Mouse (Mus musculus) left cerebral cortex, adult 2 months (tissue): ENCODE results near the gene Ccdc92b. TPM values are rescaled to one million over a fixed set of nuclear protein-coding genes. Genes with fewer than 3 reads are reported as not detected.

Experiments used
- DNase-seq, 2 experiments: peaks; one replicate each; pipeline ENCODE4 v3.0.0; 2021 to 2022; ENCODE audit warnings: low spot score in 2 of 2, mixed read lengths in 1 of 2; ENCODE audit errors: extremely low spot score in 1 of 2
- H3K27ac ChIP-seq: fragments of 200-600 bp; 2 replicates; pipeline ENCODE4 v1.8.1; 2022
- H3K4me3 ChIP-seq: fragments of 200-600 bp; 2 replicates; pipeline ENCODE4 v1.8.1; 2022
- CTCF ChIP-seq: fragments of 200-600 bp; IDR thresholded peaks from 2 replicates; pipeline ENCODE4 v1.8.1; 2022; ENCODE audit warnings: antibody characterized with exemption, mild to moderate bottlenecking, moderate library complexity
- intact Hi-C: fragments of 180-260 bp; cut with DNase I; formaldehyde crosslinking; loops from one replicate; pipeline ENCODE4 v1.15.1; 2025
- total RNA-seq, 2 experiments: library from RNA; stranded (reverse); gene quantifications; 2 replicates each; pipeline ENCODE4 v1.2.3; 2021

The Ccdc92b gene
- total RNA-seq, 2 experiments from 2014 or later, result 29.8 to 31.7 TPM

DNA sequence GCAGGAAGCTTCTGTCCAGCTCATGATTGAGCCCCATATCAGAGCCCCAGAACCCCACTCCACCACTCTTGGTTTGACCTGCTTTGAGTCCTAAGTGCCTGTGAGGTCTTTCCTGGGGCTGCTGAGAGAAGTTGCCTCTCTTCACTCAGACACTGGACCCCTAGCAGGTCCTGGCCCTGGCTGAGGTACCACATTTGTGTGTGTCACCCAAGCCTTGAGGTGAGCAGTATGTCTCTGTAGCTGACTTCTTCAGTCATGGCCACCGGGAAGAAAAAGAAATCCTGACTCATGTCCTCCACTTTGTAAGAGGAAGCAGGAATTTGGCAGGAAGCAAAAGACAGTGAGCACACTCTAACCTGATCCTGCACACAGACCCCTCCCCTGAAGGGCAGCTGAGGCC lies 20.2 kb downstream of the Ccdc92b start:
- H3K4me3 ChIP-seq, result no peak overlapping the region
- TF ChIP-seq CTCF, result no peak
- intact Hi-C loops, result loop anchor here (5.0 kb wide), 2 partner anchors 82 to 193 kb away; partner anchors contain the start of gene Mnt

DNA sequence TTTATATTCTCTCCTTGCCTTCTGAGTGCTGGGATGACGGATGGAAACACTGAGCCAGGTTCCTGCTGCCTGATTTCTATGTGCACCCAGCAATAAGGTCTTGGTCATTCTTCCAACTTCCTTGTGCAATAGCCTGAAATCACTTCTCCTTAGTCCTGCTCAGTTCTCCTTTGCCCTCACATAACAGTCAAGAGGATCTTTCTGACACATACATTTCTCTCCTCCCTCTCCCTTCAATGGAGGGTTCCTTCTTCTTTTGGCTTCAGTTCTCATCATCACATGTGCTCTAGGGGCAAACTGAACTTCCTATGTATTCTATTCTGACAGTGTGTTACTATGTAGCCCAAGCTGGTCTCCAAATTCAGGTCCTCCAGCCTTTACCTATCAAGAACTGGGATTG lies 28.6 kb downstream of the Ccdc92b start:
- intact Hi-C loops, result loop anchor here (2.0 kb wide), 1 partner anchor 75 kb away; no protein-coding TSS in a partner anchor

More for the DNA sequence above, 20.2 kb downstream of the Ccdc92b start:
- H3K27ac ChIP-seq, result no peak overlapping the region
- DNase-seq, result no peak

DNA sequence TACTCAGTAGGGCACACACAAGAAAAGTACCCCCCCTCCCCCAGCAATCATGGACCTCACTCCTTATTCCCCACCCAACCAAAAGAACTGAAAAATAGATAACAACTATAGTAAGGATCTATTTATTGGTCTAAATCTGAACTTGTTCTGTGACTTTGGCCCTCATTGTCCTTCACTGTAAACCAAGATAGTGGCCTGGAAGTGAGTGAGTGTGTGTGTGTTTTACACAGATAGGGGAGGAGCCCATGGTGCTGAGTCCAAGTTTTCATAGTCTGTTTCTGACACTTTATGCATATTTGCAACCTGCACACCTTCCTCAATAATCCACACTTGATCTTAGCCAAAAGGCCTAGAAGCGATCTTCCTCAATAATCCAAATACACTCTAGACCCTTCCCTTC lies 29.3 kb downstream of the Ccdc92b start:
- intact Hi-C loops, result loop anchor here (1.0 to 2.0 kb wide), 2 partner anchors 10 to 74 kb away; no protein-coding TSS in a partner anchor
- DNase-seq, result no peak

More for the DNA sequence above, 28.6 kb downstream of the Ccdc92b start:
- no peak for DNase-seq
- TF ChIP-seq CTCF, result no peak
- Histone ChIP-seq H3K27ac (no peak overlapping the region), H3K4me3 (no peak overlapping the region)

DNA sequence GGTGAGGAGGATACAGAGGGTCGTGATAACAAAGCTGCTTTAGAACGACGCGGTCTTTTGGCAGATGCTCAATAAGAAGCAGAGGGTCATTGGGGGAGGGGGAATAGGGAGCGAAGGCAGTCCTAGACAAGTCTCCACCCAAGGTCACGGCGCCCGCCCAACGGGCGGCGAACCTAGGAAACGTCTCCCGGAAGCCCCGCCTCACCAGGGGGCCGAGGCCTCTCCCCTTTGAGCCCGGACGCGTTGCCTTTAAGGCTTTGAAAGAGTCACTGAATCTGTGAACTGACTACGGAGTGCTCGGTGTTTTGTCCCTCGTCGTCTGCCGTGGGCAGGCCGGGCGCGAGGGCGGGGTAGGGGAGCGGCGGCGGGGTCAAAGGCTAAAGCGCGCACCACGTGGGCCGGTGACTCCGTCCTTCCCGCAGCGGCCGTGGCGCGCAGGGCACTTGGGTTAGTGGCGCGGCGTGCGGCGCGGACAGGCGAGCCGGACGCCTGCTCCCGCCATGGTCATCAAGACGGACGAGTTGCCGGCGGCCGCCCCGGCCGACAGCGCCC lies 29.8 kb downstream of the Ccdc92b start, which contains the start of gene Cluh:
Gene Cluh (plus strand): TSS at position 401 of the 552 bp plus-strand sequence.
- H3K4me3 ChIP-seq, result peak within 1 kb of the TSS; percentile 99
- TF ChIP-seq CTCF, result no peak
- peak within 1 kb of the TSS; percentile 90 for H3K27ac ChIP-seq
- intact Hi-C loops, result loop anchor here (1.0 to 2.0 kb wide), 2 partner anchors 11 to 74 kb away; no protein-coding TSS in a partner anchor
- DNase-seq, result peak; percentile 98 to 99

More for the DNA sequence above, 29.3 kb downstream of the Ccdc92b start:
- no peak for TF ChIP-seq CTCF
- peak overlapping the region; percentile 99 for H3K4me3 ChIP-seq
- peak overlapping the region; percentile 90 for H3K27ac ChIP-seq

DNA sequence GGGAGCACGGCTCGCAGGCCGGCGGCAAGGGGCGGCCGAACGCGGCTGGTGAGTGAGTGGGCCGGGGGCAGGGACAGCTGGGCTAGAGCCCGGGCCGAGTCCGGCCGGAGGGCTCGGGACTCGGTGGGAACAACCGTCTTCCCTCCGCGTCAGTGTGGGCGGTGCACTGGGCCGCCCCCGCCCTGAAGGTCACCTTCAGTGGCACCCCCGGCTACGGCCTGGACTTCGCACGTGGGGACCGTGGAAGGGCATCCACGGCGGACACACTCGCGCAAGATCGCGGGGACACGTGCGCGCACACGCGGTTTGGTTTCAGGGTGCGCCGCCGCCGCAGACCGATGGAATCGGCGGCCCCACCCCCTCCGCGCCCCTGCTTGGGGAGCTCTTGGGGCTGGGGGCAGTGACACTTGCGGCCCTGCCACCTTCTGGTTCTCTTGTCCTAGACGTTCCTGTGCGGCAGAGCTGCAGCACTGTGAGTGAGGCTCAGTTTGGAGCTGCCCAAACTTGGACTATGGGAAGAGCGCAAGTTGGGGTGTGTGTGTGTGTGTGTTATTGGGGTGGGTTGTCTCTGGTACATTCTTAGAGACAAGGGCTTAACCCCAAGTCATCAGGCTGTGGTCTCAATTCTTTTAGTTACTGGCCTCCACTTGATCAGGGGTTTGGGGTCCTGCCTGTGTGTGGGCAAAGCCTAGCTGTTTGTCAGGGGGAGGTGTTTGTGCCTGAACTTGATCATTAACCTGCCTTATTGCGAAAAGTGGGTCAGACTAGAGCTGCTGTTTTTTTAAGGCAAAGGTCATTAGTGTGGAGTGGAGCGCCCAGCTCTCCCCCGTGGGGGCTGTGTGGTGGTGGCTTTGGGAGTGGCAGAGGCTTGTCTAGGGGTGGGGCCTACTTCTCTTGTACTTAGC lies 30.5 kb downstream of the Ccdc92b start:
- intact Hi-C loops, result loop anchor here (1.0 to 2.0 kb wide), 2 partner anchors 12 to 73 kb away; no protein-coding TSS in a partner anchor
- H3K4me3 ChIP-seq, result peak overlapping the region; percentile 99
- no peak for TF ChIP-seq CTCF
- DNase-seq, result peak in 1 of 2 experiments; percentile 47
- peak overlapping the region; percentile 90 for H3K27ac ChIP-seq

DNA sequence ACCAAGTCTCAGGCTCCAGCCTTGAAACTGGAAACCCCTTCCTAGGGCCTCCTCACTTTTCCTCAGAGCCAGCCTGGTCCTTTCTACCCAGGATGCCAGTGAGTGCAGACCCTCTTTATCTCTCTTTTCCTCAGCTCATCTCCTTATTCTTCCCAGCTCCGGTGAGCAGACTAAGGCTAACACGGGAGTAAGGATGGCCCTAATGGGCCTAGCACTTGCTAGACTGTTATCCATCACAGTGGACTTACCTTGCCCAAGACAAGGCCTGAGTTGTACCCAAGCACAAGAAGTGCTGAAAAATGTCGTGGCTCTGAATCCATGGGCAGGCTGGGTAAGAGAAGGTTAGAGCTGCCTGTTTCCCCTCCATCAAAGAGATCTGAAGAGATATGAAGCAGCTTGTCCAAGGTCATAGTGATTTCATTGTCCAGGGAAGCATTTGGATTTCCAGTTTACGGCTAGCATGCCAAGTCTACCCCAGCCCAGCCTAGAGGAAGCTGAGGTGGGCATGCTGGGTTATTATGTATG lies 31.2 kb downstream of the Ccdc92b start:
- intact Hi-C loops, result no loop called here

DNA sequence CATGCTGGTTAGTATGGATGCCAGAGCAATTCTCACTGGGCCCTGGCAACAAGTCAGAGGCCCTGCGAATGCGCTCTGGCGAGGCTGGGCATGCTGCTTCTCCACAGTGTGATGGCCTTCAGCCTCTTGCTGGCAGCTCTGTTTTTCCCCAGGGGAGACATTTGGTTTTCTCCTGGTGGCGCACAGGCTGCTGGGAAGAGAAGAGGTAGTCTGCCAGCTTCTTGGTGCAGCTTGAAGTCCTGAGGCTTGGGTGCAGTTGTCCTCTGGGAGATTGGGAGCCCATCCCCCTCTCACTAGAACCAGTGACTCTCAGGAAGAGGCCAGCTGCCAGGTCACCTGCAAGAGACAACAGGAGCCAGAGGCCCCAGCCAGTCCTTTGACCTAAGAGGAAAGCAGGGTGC lies 33.4 kb downstream of the Ccdc92b start:
- TF ChIP-seq CTCF, result no peak
- intact Hi-C loops, result no loop called here
- Histone ChIP-seq H3K27ac (peak overlapping the region; percentile 8), H3K4me3 (no peak overlapping the region)
- no peak for DNase-seq

More for the DNA sequence above, 31.2 kb downstream of the Ccdc92b start:
- no peak for DNase-seq
- peak overlapping the region; percentile 6; the same call in 1 of the 2 replicates for H3K27ac ChIP-seq
- H3K4me3 ChIP-seq, result peak overlapping the region; percentile 99
- TF ChIP-seq CTCF, result no peak

DNA sequence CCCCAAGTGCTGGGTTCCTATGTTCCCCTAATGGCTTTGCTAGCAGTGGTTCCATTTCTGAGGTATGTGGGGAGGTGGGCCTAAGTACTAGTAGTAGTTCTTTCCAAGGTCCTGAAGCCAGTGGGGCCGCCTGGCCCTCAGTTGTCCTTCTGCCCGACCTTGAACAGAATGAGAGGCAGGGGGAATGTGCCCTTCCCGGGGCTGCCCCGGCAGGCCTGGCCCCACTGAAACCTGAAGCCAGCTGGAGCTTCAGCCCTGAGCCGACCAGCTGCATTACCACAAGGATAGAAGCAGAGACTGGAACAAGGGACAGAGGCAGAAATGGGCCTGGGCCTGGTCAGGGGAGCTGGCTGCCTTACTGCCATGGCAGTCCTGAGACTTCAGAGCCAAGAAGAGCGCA lies 34.0 kb downstream of the Ccdc92b start:
- TF ChIP-seq CTCF, result no peak
- DNase-seq, result no peak
- intact Hi-C loops, result no loop called here
- Histone ChIP-seq H3K27ac (peak overlapping the region; percentile 8; the same call in 1 of the 2 replicates), H3K4me3 (no peak overlapping the region)

DNA sequence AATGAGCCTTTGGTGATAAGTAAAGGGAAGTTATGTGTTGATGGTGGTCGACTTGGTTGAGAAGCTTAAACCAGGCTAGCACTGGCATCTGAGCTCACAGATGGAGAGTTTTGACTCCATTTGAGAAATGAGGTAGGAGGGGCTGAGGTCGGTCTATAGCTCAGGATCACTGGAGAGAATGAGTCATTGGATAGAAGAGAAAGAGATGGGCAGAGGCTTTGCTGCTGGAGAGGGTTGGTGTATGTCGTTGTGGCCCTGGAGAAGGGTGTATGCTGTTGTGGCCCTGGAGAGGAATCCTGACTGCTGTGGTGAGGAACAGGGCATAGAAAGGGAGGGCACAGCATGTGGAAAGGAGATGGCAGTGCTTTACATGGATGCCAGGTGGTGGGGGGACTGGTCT lies 36.5 kb downstream of the Ccdc92b start:
- no peak for TF ChIP-seq CTCF
- H3K27ac ChIP-seq, result no peak overlapping the region
- intact Hi-C loops, result no loop called here
- H3K4me3 ChIP-seq, result no peak overlapping the region
- no peak for DNase-seq

DNA sequence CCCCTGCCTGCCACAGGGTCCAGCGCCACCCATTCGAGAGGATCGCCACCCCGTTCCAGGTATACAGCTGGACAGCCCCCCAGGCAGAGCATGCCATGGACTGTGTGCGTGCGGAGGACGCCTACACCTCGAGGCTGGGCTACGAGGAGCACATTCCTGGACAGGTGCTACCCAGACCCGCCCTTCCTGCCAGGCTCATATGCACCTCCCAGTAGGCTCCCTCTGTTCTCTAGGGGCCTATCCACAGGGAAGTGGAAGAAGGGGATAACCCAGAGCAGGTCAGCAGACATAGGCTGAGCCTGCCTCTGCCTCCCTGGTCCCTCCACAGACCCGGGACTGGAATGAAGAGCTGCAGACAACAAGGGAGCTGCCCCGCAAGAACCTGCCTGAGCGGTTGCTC lies 40.9 kb downstream of the Ccdc92b start:
- TF ChIP-seq CTCF, result no peak
- intact Hi-C loops, result no loop called here

DNA sequence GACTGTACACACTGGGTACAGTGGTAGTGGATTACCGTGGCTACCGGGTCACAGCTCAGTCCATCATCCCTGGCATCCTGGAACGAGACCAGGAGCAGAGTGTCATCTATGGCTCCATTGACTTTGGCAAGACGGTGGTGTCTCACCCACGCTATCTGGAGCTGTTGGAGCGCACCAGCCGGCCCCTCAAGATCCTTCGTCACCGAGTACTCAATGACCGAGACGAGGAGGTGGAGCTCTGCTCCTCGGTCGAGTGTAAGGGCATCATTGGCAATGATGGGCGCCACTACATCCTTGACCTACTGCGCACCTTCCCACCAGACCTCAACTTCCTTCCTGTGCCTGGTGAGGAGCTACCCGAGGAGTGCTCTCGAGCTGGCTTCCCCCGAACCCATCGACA lies 42.2 kb downstream of the Ccdc92b start:
- intact Hi-C loops, result no loop called here
- TF ChIP-seq CTCF, result no peak
- no peak overlapping the region for H3K4me3 ChIP-seq
- H3K27ac ChIP-seq, result no peak overlapping the region
- DNase-seq, result no peak

More for the DNA sequence above, 40.9 kb downstream of the Ccdc92b start:
- no peak overlapping the region for H3K4me3 ChIP-seq
- no peak overlapping the region for H3K27ac ChIP-seq
- no peak for DNase-seq

DNA sequence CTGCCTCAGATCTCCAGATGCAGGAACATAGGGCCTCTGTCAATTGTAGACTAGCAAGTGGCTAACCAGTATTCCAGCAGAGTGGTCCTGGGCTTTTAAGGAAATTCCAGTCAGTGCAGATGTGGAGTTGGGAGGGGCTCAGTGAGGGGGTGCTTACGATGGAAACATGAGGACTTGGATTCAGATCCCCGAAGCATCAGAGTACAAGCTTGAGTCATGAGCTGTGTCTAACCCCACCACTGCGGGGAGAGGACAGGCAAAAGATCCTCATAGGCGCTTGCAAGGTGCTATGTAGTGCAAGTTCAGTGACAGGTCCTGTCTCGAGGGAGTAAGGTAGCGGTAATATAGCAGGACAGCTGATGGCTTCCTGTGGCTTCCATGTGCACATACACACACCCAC lies 42.8 kb downstream of the Ccdc92b start:
- DNase-seq, result no peak
- intact Hi-C loops, result no loop called here
- Histone ChIP-seq H3K27ac (no peak overlapping the region), H3K4me3 (no peak overlapping the region)
- TF ChIP-seq CTCF, result no peak
